Mouse (Mus musculus) T-helper 1 cell (primary cell): ENCODE data around the gene Capn13.
"Not testable (repeated sequence)": the region's sequence is repeated elsewhere in the genome, so short reads cannot be mapped to it uniquely, and the experiment has no call there.

Source experiments
- in situ Hi-C: fragments of 300-600 bp; cut with MboI, MseI; formaldehyde crosslinking; loops from one replicate; pipeline ENCODE4 v1.15.1; 2025; ENCODE audit warnings: high pct_unique_total_duplicates

Capn13 gene

GRCm38 (mm10) chr17:73282702-73283101 is 118.0 kb downstream of the Capn13 start:
- in situ Hi-C loops = loop anchor here (5.0 to 25.0 kb wide), 2 partner anchors 85 to 420 kb away; no protein-coding TSS in a partner anchor

- in situ Hi-C loops = loop anchor here (25.0 kb wide), 1 partner anchor 415 kb away; no protein-coding TSS in a partner anchor
Observed at GRCm38 (mm10) chr17:73277770-73278169, 122.9 kb downstream of the Capn13 start.

GRCm38 (mm10) chr17:73275066-73275465 is 125.6 kb downstream of the Capn13 start:
- in situ Hi-C loops = loop anchor here (25.0 kb wide), 1 partner anchor 413 kb away; no protein-coding TSS in a partner anchor

- in situ Hi-C loops = no loop called here
Observed at GRCm38 (mm10) chr17:73273809-73274208, 126.9 kb downstream of the Capn13 start.

GRCm38 (mm10) chr17:73271797-73272600 is 128.7 kb downstream of the Capn13 start:
- in situ Hi-C loops = no loop called here

GRCm38 (mm10) chr17:73270871-73271796 is 129.5 kb downstream of the Capn13 start:
- in situ Hi-C loops = no loop called here

- in situ Hi-C loops = no loop called here
Observed at GRCm38 (mm10) chr17:73263077-73263501, 137.6 kb downstream of the Capn13 start.

GRCm38 (mm10) chr17:73262558-73262957 is 138.1 kb downstream of the Capn13 start:
- in situ Hi-C loops = no loop called here

GRCm38 (mm10) chr17:73259258-73259657 is 141.4 kb downstream of the Capn13 start:
- in situ Hi-C loops = not testable (repeated sequence)

- in situ Hi-C loops = no loop called here
Observed at GRCm38 (mm10) chr17:73258620-73259019, 142.0 kb downstream of the Capn13 start.
